Mouse (Mus musculus): ENCODE measurements at regions not wholly inside any gene's neighbourhood (a gene's known extent, or its start where the extent isn't known, plus 50 kb on each side); places are given as distances from the start of the nearest gene placed in this dataset.

GRCm38 (mm10) chr6:101446316-101446715, 68.6 kb upstream of the Pdzrn3 start:
- no peak overlapping the region for H3K27ac ChIP-seq
- WGBS: 65% methylated on average over 2 of the region's 2 CpGs
- no peaks in the 10 kb centered on the region for H3K4me1 ChIP-seq (replicated peaks)
- no peaks in the 10 kb centered on the region for H3K36me3 ChIP-seq
- H3K9me3 ChIP-seq: no peaks in the 10 kb centered on the region
- H3K4me3 ChIP-seq: no peak overlapping the region
- no peak overlapping the region for H3K9ac ChIP-seq
- no peaks in the 10 kb centered on the region for H3K27me3 ChIP-seq
- no peak overlapping the region for H3K4me2 ChIP-seq
- no peak for ATAC-seq (ENCODE audit: low FRiP score)

- H3K4me3 ChIP-seq: no peak overlapping the region
- no peaks in the 10 kb centered on the region for H3K36me3 ChIP-seq
- ATAC-seq (ENCODE audit: low FRiP score): no peak
- no peak overlapping the region for H3K4me2 ChIP-seq
- H3K27ac ChIP-seq: no peak overlapping the region
- 68% methylated on average over 8 of the region's 8 CpGs for WGBS
- no peaks in the 10 kb centered on the region for H3K27me3 ChIP-seq
- no peaks in the 10 kb centered on the region for H3K4me1 ChIP-seq (replicated peaks)
- no peak overlapping the region for H3K9ac ChIP-seq
- no peaks in the 10 kb centered on the region for H3K9me3 ChIP-seq
Measured at GRCm38 (mm10) chr6:101432769-101433168, 55.1 kb upstream of the Pdzrn3 start.

GRCm38 (mm10) chr6:101429634-101430033, 51.9 kb upstream of the Pdzrn3 start:
- Histone ChIP-seq H3K4me3 (no peak overlapping the region), H3K27ac (no peak overlapping the region), H3K4me1 (replicated peaks) (no peaks in the 10 kb centered on the region), H3K9me3 (no peaks in the 10 kb centered on the region), H3K9ac (no peak overlapping the region), H3K4me2 (no peak overlapping the region), H3K36me3 (no peaks in the 10 kb centered on the region), H3K27me3 (no peaks in the 10 kb centered on the region)
- 70% methylated on average over 2 of the region's 2 CpGs for WGBS
- no peak for ATAC-seq (ENCODE audit: low FRiP score)
